Mouse (Mus musculus) G1E (cell line): ENCODE measurements around the gene Npr1.

Experiments
- CTCF ChIP-seq: IDR thresholded peaks from 2 replicates; pipeline ENCODE4 v1.5.1; 2012; ENCODE audit warnings: low read depth, low read length, inconsistent platforms, mixed read lengths
- GATA1 ChIP-seq: IDR thresholded peaks from 2 replicates; pipeline ENCODE4 v1.6.1; 2012; ENCODE audit warnings: borderline replicate concordance, low read length, inconsistent platforms, mixed read lengths
- GATA2 ChIP-seq: IDR thresholded peaks from 2 replicates; pipeline ENCODE4 v1.6.1; 2012; ENCODE audit warnings: low read depth, low read length, inconsistent platforms, borderline replicate concordance

GRCm38 (mm10) chr3:90491350-90491749 is 25.7 kb upstream of the Npr1 start:
- TF ChIP-seq GATA1 (no peak), CTCF (no peak), GATA2 (no peak)
